Mouse (Mus musculus) CH12.LX (cell line): ENCODE data around the gene BC051665. TPM values are rescaled to one million over a fixed set of nuclear protein-coding genes. Genes with fewer than 3 reads are reported as not detected.

Source experiments
- DNase-seq: peaks from one replicate; pipeline ENCODE4 v3.0.0-alpha.2; 2013; ENCODE audit errors: extremely low read depth
- H3K27ac ChIP-seq: 2 replicates; pipeline ENCODE4 v1.5.1; 2012; ENCODE audit warnings: low read depth, mild to moderate bottlenecking, control low read depth, moderate library complexity; ENCODE audit not compliant: insufficient read depth
- H3K27me3 ChIP-seq: replicated peaks from 2 replicates; pipeline ENCODE3; 2012; ENCODE audit warnings: inconsistent platforms
- H3K36me3 ChIP-seq, 2 experiments: replicated peaks in 1 of 2; 2 replicates each; pipeline versions ENCODE3 to v1.6.1; 2012; ENCODE audit warnings: inconsistent platforms in 1 of 2, low read length in 1 of 2, mild to moderate bottlenecking in 1 of 2, mixed read lengths in 1 of 2, moderate library complexity in 1 of 2; ENCODE audit not compliant: control insufficient read depth in 1 of 2, insufficient read depth in 1 of 2
- H3K4me1 ChIP-seq, 2 experiments: 2 replicates each; pipeline ENCODE4 v1.6.1; 2012; ENCODE audit warnings: inconsistent platforms in 1 of 2, moderate library complexity in 1 of 2; ENCODE audit not compliant: insufficient read depth in 2 of 2, control insufficient read depth in 1 of 2
- H3K4me2 ChIP-seq: 2 replicates; pipeline ENCODE4 v1.6.1; 2012; ENCODE audit warnings: low read depth, mild to moderate bottlenecking, control low read depth; ENCODE audit not compliant: poor library complexity, insufficient read depth, severe bottlenecking
- H3K4me3 ChIP-seq, 3 experiments: fragments of 150-350 bp in 1 of 3; sonication (generic) in 1 of 3; replicated peaks in 1 of 3; 2 replicates each; pipeline versions ENCODE3 to v1.5.1; 2011 to 2012; ENCODE audit warnings: low read depth in 2 of 3, low read length in 2 of 3, mild to moderate bottlenecking in 2 of 3, moderate library complexity in 2 of 3, control low read depth in 1 of 3, improper control_type of control experiment in 1 of 3, inconsistent platforms in 1 of 3, mixed read lengths in 1 of 3; ENCODE audit not compliant: poor library complexity in 1 of 3
- H3K79me2 ChIP-seq: replicated peaks from 2 replicates; pipeline ENCODE4 v1.6.1; 2012; ENCODE audit warnings: mild to moderate bottlenecking, moderate library complexity; ENCODE audit not compliant: control insufficient read depth, poor library complexity, insufficient read depth, severe bottlenecking; ENCODE audit errors: extremely low read depth
- H3K9ac ChIP-seq: 2 replicates; pipeline ENCODE4 v1.6.1; 2012; ENCODE audit warnings: low read depth, mild to moderate bottlenecking, control low read depth, moderate library complexity; ENCODE audit not compliant: insufficient read depth
- H3K9me3 ChIP-seq: replicated peaks from 2 replicates; pipeline ENCODE3; 2012; ENCODE audit warnings: low read length, inconsistent platforms, mixed read lengths
- CHD1 ChIP-seq: IDR thresholded peaks from 2 replicates; pipeline ENCODE4 v1.6.1; 2012; ENCODE audit warnings: low read depth, low read length, improper control_type of control experiment, inconsistent platforms
- CTCF ChIP-seq, 2 experiments: IDR thresholded peaks in 1 of 2; conservative IDR thresholded peaks in 1 of 2; 2 replicates each; pipeline ENCODE4 v1.5.1; 2011 to 2012; ENCODE audit warnings: low read depth in 2 of 2, low read length in 2 of 2, improper control_type of control experiment in 1 of 2, inconsistent platforms in 1 of 2, mild to moderate bottlenecking in 1 of 2, moderate library complexity in 1 of 2
- ELF1 ChIP-seq: IDR thresholded peaks from 2 replicates; pipeline ENCODE4 v1.6.1; 2014; ENCODE audit warnings: low read depth, mild to moderate bottlenecking, inconsistent platforms, low read length, improper control_type of control experiment
- MAZ ChIP-seq: IDR thresholded peaks from 2 replicates; pipeline ENCODE4 v1.6.1; 2012; ENCODE audit warnings: low read depth, mild to moderate bottlenecking, inconsistent platforms, low read length, improper control_type of control experiment, moderate library complexity
- MEF2A ChIP-seq: IDR thresholded peaks from 2 replicates; pipeline ENCODE4 v1.6.1; 2014; ENCODE audit warnings: low read depth, mild to moderate bottlenecking, inconsistent platforms, low read length, improper control_type of control experiment, borderline replicate concordance
- NELFE ChIP-seq: IDR thresholded peaks from 2 replicates; pipeline ENCODE4 v1.6.1; 2011; ENCODE audit warnings: low read depth, low read length, improper control_type of control experiment
- RAD21 ChIP-seq: IDR thresholded peaks from 2 replicates; pipeline ENCODE4 v1.6.1; 2011; ENCODE audit warnings: low read depth, mild to moderate bottlenecking, low read length, improper control_type of control experiment, moderate library complexity
- TCF12 ChIP-seq: IDR thresholded peaks from 2 replicates; pipeline ENCODE4 v1.6.1; 2014; ENCODE audit warnings: low read depth, mild to moderate bottlenecking, inconsistent platforms, low read length, improper control_type of control experiment
- USF2 ChIP-seq: conservative IDR thresholded peaks from 2 replicates; pipeline ENCODE4 v1.6.1; 2011; ENCODE audit warnings: low read depth, low read length, improper control_type of control experiment
- ZKSCAN1 ChIP-seq: IDR thresholded peaks from 2 replicates; pipeline ENCODE4 v1.6.1; 2012; ENCODE audit warnings: low read depth, inconsistent platforms, low read length, improper control_type of control experiment, borderline replicate concordance
- dilution Hi-C: fragments of 300-500 bp; cut with MboI; formaldehyde crosslinking; loops from 2 replicates; pipeline ENCODE4 v1.14.3; 2020; ENCODE audit warnings: low sequenced_read_pairs; ENCODE audit not compliant: extremely low pct_unique_long_range_greater_than_20kb, extremely low pct_ligation_motif_present
- in situ Hi-C: fragments of 300-500 bp; cut with MboI; formaldehyde crosslinking; loops from 3 replicates; pipeline ENCODE4 v1.14.3; 2019; ENCODE audit warnings: low sequenced_read_pairs, low pct_ligation_motif_present, low pct_unique_long_range_greater_than_20kb, mixed read lengths
- polyA plus RNA-seq: library from polyadenylated mRNA; unstranded; fragments of >175 nt; gene quantifications from 2 replicates; pipeline ENCODE4 v1.2.1, GENCODE M21; 2012; ENCODE audit warnings: low read depth; ENCODE audit not compliant: insufficient read length
- total RNA-seq, 2 experiments: library from RNA; depleted of rRNA; stranded (reverse); fragments of 300-350 nt in 1 of 2; fragments of >200 nt in 1 of 2; gene quantifications; 2 replicates each; pipeline ENCODE4 v1.2.3; 2012 to 2014

Gene BC051665
- total and polyA plus RNA-seq, 3 experiments = not detected

- no peak for DNase-seq
- Histone ChIP-seq H3K27ac (no peak overlapping the region), H3K27me3 (no peaks in the 10 kb centered on the region), H3K9ac (no peak overlapping the region), H3K36me3 (no peaks in the 10 kb centered on the region), H3K79me2 (no peaks in the 10 kb centered on the region), H3K4me1 (no peaks in the 10 kb centered on the region), H3K9me3 (peaks cover 89% of the 10 kb centered on the region), H3K4me2 (no peak overlapping the region), H3K4me3 (no peak overlapping the region)
- in situ Hi-C loops (no loop called here), dilution Hi-C loops (no loop called here)
- TF ChIP-seq CTCF (conservative IDR thresholded peaks at IDR 0.05 in 1 of 2, IDR thresholded peaks at IDR 0.05 in 1 of 2; ENCODE audit: low read depth in 2 of 2, low read length in 2 of 2) (no peak), ZKSCAN1 (no peak), CHD1 (no peak), MAZ (no peak), USF2 (no peak), RAD21 (no peak), TCF12 (no peak), MEF2A (no peak), NELFE (no peak)
- TF ChIP-seq, all 38 proteins: peak for 0
These were observed 49.6 kb downstream of the BC051665 start for GRCm38 (mm10) chr13:60736421-60737105.

DNA sequence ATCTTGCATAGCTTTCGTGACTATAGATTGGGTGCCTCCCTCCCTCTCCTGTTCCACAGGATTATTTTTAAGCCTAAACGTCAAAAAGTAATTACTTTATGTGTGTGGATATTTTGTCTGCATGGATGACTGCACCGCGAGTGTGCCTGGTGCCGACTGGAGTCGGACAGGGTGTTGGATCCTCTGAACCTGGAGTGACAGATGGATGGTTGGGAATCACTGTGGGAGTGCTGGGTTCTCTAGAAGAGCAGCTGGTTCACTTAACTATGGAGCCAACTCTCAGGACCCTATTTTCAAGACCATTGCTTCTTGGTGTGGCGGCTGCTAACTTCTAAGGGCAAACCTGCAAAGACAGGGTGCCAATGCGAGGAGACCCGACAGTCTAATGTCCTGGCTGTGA lies 50.9 kb downstream of the BC051665 start:
- in situ Hi-C loops = no loop called here

More for the DNA sequence above, 50.9 kb downstream of the BC051665 start:
- DNase-seq = no peak
- H3K27me3 ChIP-seq = no peaks in the 10 kb centered on the region
- H3K4me3 ChIP-seq = no peak overlapping the region
- H3K9ac ChIP-seq = no peak overlapping the region
- no peaks in the 10 kb centered on the region for H3K36me3 ChIP-seq
- no peaks in the 10 kb centered on the region for H3K4me1 ChIP-seq
- TF ChIP-seq ELF1 = no peak
- no peak overlapping the region for H3K27ac ChIP-seq
- dilution Hi-C loops = no loop called here
- H3K9me3 ChIP-seq = peaks cover 88% of the 10 kb centered on the region
- H3K4me2 ChIP-seq = no peak overlapping the region
- H3K79me2 ChIP-seq = no peaks in the 10 kb centered on the region

Other genes with a start within 250 kb of the BC051665 start
- not detected in 2 replicates for gene Dapk1, start 184.4 kb downstream of the BC051665 start, total RNA-seq (2012; rRNA removed)
- not detected in 2 replicates for gene Dapk1, start 184.4 kb downstream of the BC051665 start, total RNA-seq (2014; rRNA removed)
- not detected in 2 replicates for gene Dapk1, start 184.4 kb downstream of the BC051665 start, polyA plus RNA-seq
- not detected in 2 replicates for gene Ctsll3, start 16.5 kb upstream of the BC051665 start, total RNA-seq (2012; rRNA removed)
- not detected in 2 replicates for gene Ctsll3, start 16.5 kb upstream of the BC051665 start, total RNA-seq (2014; rRNA removed)
- not detected in 2 replicates for gene Ctsll3, start 16.5 kb upstream of the BC051665 start, polyA plus RNA-seq
- gene 4930486L24Rik, start 78.1 kb upstream of the BC051665 start, total RNA-seq (2012; rRNA removed) = not detected in 2 replicates
- not detected in 2 replicates for gene 4930486L24Rik, start 78.1 kb upstream of the BC051665 start, total RNA-seq (2014; rRNA removed)
- gene 4930486L24Rik, start 78.1 kb upstream of the BC051665 start, polyA plus RNA-seq = not detected in 2 replicates
- not detected in 2 replicates for gene Gm49392, start 110.5 kb upstream of the BC051665 start, total RNA-seq (2012; rRNA removed)
- not detected in 2 replicates for gene Gm49392, start 110.5 kb upstream of the BC051665 start, total RNA-seq (2014; rRNA removed)
- gene Gm49392, start 110.5 kb upstream of the BC051665 start, polyA plus RNA-seq = not detected in 2 replicates
- gene Ctla2b, start 111.1 kb upstream of the BC051665 start, total RNA-seq (2012; rRNA removed) = not detected in 2 replicates
- not detected in 2 replicates for gene Ctla2b, start 111.1 kb upstream of the BC051665 start, total RNA-seq (2014; rRNA removed)
- gene Ctla2b, start 111.1 kb upstream of the BC051665 start, polyA plus RNA-seq = not detected in 2 replicates
- gene Tpbpb, start 118.5 kb upstream of the BC051665 start, total RNA-seq (2012; rRNA removed) = not detected in 2 replicates
- gene Tpbpb, start 118.5 kb upstream of the BC051665 start, total RNA-seq (2014; rRNA removed) = not detected in 2 replicates
- gene Tpbpb, start 118.5 kb upstream of the BC051665 start, polyA plus RNA-seq = not detected in 2 replicates
- not detected in 2 replicates for gene Gm49393, start 149.2 kb upstream of the BC051665 start, total RNA-seq (2012; rRNA removed)
- not detected in 2 replicates for gene Gm49393, start 149.2 kb upstream of the BC051665 start, total RNA-seq (2014; rRNA removed)
- not detected in 2 replicates for gene Gm49393, start 149.2 kb upstream of the BC051665 start, polyA plus RNA-seq
- not detected in 2 replicates for gene Gm49391, start 150.2 kb upstream of the BC051665 start, total RNA-seq (2012; rRNA removed)
- gene Gm49391, start 150.2 kb upstream of the BC051665 start, total RNA-seq (2014; rRNA removed) = not detected in 2 replicates
- not detected in 2 replicates for gene Gm49391, start 150.2 kb upstream of the BC051665 start, polyA plus RNA-seq
- gene Ctla2a, start 150.3 kb upstream of the BC051665 start, total RNA-seq (2012; rRNA removed) = not detected in 2 replicates
- not detected in 2 replicates for gene Ctla2a, start 150.3 kb upstream of the BC051665 start, total RNA-seq (2014; rRNA removed)
- gene Ctla2a, start 150.3 kb upstream of the BC051665 start, polyA plus RNA-seq = not detected in 2 replicates
- gene Tpbpa, start 155.6 kb upstream of the BC051665 start, total RNA-seq (2012; rRNA removed) = not detected in 2 replicates
- not detected in 2 replicates for gene Tpbpa, start 155.6 kb upstream of the BC051665 start, total RNA-seq (2014; rRNA removed)
- gene Tpbpa, start 155.6 kb upstream of the BC051665 start, polyA plus RNA-seq = not detected in 2 replicates
- gene Ctsj, start 219.6 kb upstream of the BC051665 start, total RNA-seq (2012; rRNA removed) = not detected in 2 replicates
- not detected in 2 replicates for gene Ctsj, start 219.6 kb upstream of the BC051665 start, total RNA-seq (2014; rRNA removed)
- not detected in 2 replicates for gene Ctsj, start 219.6 kb upstream of the BC051665 start, polyA plus RNA-seq